9 mouse cellular contexts compared by ENCODE assay signal in genomic region chr15:77203255-77203981, GRCm38 (mm10).
A peak's percentile ranks its signal among the peaks of the same experiment; 100 is the strongest.
DNase-seq lines count a peak whose midpoint lies in the region; ATAC-seq and TF ChIP-seq lines count a peak whose summit lies in the region.
"Had no signal": no experiment of that assay in that cellular context is flagged by ENCODE, and none has a peak within 500 bp of the region (broad histone marks: within the 10 kb centered on the region; RNA-seq: fewer than 3 reads in every experiment).

No protein-coding gene starts in this region.

- H3K27ac ChIP-seq in intestine, postnatal 0 days (ENCODE audit: low read depth, low read length): peak overlapping the region; percentile 74
- H3K27ac ChIP-seq in liver, embryonic 16.5 days (ENCODE audit: low read length): peak overlapping the region; percentile 82

- H3K36me3 ChIP-seq in intestine, postnatal 0 days (ENCODE audit: control insufficient read depth, insufficient read depth): no peaks in the 10 kb centered on the region
- no peaks in the 10 kb centered on the region for H3K36me3 ChIP-seq in liver, embryonic 16.5 days (ENCODE audit: control insufficient read depth, insufficient read depth)
- H3K36me3 ChIP-seq: G1E had no signal

- no peaks in the 10 kb centered on the region for H3K9me3 ChIP-seq in intestine, postnatal 0 days (ENCODE audit: control insufficient read depth)
- H3K9me3 ChIP-seq in liver, embryonic 16.5 days (replicated peaks; ENCODE audit: control insufficient read depth, low read length): no peaks in the 10 kb centered on the region
- H3K9me3 ChIP-seq: G1E had no signal

- no peaks in the 10 kb centered on the region for H3K27me3 ChIP-seq in intestine, postnatal 0 days (replicated peaks; ENCODE audit: control insufficient read depth, insufficient read depth, low read length)
- H3K27me3 ChIP-seq in liver, embryonic 16.5 days (ENCODE audit: control insufficient read depth, insufficient read depth, low read depth, low read length): no peaks in the 10 kb centered on the region

- WGBS in intestine, postnatal 0 days: 29% methylated on average over 14 of the region's 14 CpGs
- 55% methylated on average over 14 of the region's 14 CpGs for WGBS in liver, embryonic 16.5 days (ENCODE audit: insufficient replicate concordance)

- H3K4me2 ChIP-seq in intestine, postnatal 0 days (replicated peaks; ENCODE audit: low read depth): peak overlapping the region; percentile 44
- H3K4me2 ChIP-seq in liver, embryonic 16.5 days (ENCODE audit: low read depth, low read length): peak overlapping the region; percentile 34

- no peak overlapping the region for H3K4me3 ChIP-seq in intestine, postnatal 0 days (ENCODE audit: low read depth, low read length)
- peak overlapping the region; percentile 26; the same call in 1 of the 2 replicates for H3K4me3 ChIP-seq in liver, embryonic 16.5 days (ENCODE audit: low read depth, low read length)

- ATAC-seq in intestine, postnatal 0 days: peak; percentile 83
- ATAC-seq in liver, embryonic 16.5 days (ENCODE audit: low read depth): peak; percentile 85

- TF ChIP-seq CTCF in intestine, postnatal 0 days (IDR thresholded peaks at IDR 0.05; ENCODE audit: low read depth): no peak

- peaks cover 14% of the 10 kb centered on the region for H3K4me1 ChIP-seq in intestine, postnatal 0 days (replicated peaks; ENCODE audit: control insufficient read depth, insufficient read depth, low read length)
- H3K4me1 ChIP-seq in liver, embryonic 16.5 days (ENCODE audit: control insufficient read depth, low read depth, low read length): no peaks in the 10 kb centered on the region; the same call in 1 of the 2 replicates

- DNase-seq in right cerebral cortex, postnatal 4 days: peak; percentile 13
- DNase-seq in right cerebral cortex, postnatal 25 days: no peak
- peak; percentile 36 for DNase-seq in gastrocnemius, adult 18-20 months (ENCODE audit: low spot score)
- peak; percentile 37 for DNase-seq in skeletal muscle tissue, adult 2 months (ENCODE audit: low read depth, low spot score)
- no peak for DNase-seq in frontal cortex, postnatal 36 days (ENCODE audit: low spot score in 2 of 2)
- DNase-seq in urinary bladder, postnatal 25 days (ENCODE audit: low spot score): no peak

- H3K9ac ChIP-seq in intestine, postnatal 0 days (ENCODE audit: low read depth, low read length): no peak overlapping the region
- H3K9ac ChIP-seq in liver, embryonic 16.5 days (ENCODE audit: low read depth, low read length): 0 out of 2 replicates have a peak overlapping the region, but pooled peaks have one; percentile 8

Comparison
In these comparisons a context has a peak if more than half of its experiments do, and no peak if none do; other contexts are left out.
1. DNase-seq: peak in right cerebral cortex, postnatal 4 days (single experiment), gastrocnemius, adult 18-20 months (single experiment) and skeletal muscle tissue, adult 2 months (single experiment); none in right cerebral cortex, postnatal 25 days (single experiment), frontal cortex, postnatal 36 days (0 of 2) and urinary bladder, postnatal 25 days (single experiment).